Mouse (Mus musculus): Measurements from ENCODE around the gene Inpp5k. TPM values are rescaled to one million over a fixed set of nuclear protein-coding genes. Genes with fewer than 3 reads are reported as not detected.

Gene Inpp5k
- polyA plus RNA-seq, 1 experiment from 2014 or later, result 16.5 TPM

- Histone ChIP-seq H3K4me1 (peaks cover 71% of the 10 kb centered on the region), H3K27ac (replicated peaks) (peak overlapping the region; percentile 85), H3K9me3 (no peaks in the 10 kb centered on the region), H3K27me3 (replicated peaks; ENCODE audit: low read depth, poor library complexity, severe bottlenecking) (peaks cover 46% of the 10 kb centered on the region), H3K4me3 (peak overlapping the region; percentile 73), H3K36me3 (replicated peaks) (0 out of 2 replicates have a peak, but pooled peaks cover 2% of the 10 kb centered on the region)
- under 1% methylated on average over 54 of the region's 54 CpGs for WGBS
- DNase-seq (ENCODE audit: low spot score), result peak; percentile 76
Measured at GRCm38 (mm10) chr11:75651426-75652221, 20.8 kb downstream of the Inpp5k start.

DNA sequence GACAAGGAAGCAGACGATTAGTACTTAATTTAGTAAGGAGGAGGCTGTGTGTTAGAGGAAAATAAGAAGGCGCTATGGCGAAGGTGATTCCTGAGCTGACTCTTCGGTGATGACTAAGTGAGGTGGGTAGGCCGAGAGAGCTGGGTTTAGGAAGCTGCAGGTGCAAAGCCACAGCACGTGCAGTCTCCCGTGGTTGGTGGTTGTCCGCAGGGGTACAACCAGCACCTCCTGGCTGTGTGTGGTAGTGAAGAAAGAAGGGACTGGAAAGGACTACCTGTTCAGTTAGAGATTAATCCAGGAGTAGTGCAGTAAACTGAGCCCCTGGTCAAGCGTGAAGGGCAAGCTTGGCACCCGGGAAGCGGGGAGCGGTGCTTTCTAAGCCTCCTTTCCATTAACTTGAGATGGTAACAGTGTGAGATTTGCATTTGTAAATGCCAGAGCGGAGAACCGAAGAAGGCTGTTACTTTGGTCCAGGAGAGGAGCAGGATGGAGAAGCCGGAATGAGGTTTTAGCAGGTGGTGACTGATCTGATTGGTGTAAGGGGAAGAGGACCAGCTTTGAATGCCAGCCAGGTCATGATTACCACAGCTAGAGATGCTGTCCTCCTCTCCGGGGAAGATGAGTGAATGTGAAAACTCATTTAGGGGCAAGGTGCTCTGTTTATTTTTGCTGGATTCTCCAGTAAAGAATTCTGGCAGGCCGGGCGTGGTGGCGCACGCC lies 21.6 kb downstream of the Inpp5k start:
- peak overlapping the region; percentile 85; the same call in 1 of the 2 replicates for H3K27ac ChIP-seq (replicated peaks)

GRCm38 (mm10) chr11:75652942-75653684 lies 22.3 kb downstream of the Inpp5k start:
- H3K4me1 ChIP-seq, result peaks cover 73% of the 10 kb centered on the region
- H3K27me3 ChIP-seq (replicated peaks; ENCODE audit: low read depth, poor library complexity, severe bottlenecking), result peaks cover 54% of the 10 kb centered on the region
- 0 out of 2 replicates have a peak, but pooled peaks cover under 1% of the 10 kb centered on the region for H3K36me3 ChIP-seq (replicated peaks)
- peak; percentile 35 for DNase-seq (ENCODE audit: low spot score)
- H3K4me3 ChIP-seq, result peak overlapping the region; percentile 73
- H3K27ac ChIP-seq (replicated peaks), result peak overlapping the region; percentile 81; the same call in 1 of the 2 replicates
- H3K9me3 ChIP-seq, result no peaks in the 10 kb centered on the region
- 24% methylated on average over 14 of the region's 14 CpGs for WGBS

More for the DNA sequence above, 21.6 kb downstream of the Inpp5k start:
- WGBS, result 19% methylated on average over 20 of the region's 20 CpGs
- Histone ChIP-seq H3K36me3 (replicated peaks) (0 out of 2 replicates have a peak, but pooled peaks cover 2% of the 10 kb centered on the region), H3K27me3 (replicated peaks; ENCODE audit: low read depth, poor library complexity, severe bottlenecking) (peaks cover 53% of the 10 kb centered on the region), H3K4me1 (peaks cover 77% of the 10 kb centered on the region), H3K4me3 (peak overlapping the region; percentile 73), H3K9me3 (no peaks in the 10 kb centered on the region)
- DNase-seq (ENCODE audit: low spot score), result no peak

DNA sequence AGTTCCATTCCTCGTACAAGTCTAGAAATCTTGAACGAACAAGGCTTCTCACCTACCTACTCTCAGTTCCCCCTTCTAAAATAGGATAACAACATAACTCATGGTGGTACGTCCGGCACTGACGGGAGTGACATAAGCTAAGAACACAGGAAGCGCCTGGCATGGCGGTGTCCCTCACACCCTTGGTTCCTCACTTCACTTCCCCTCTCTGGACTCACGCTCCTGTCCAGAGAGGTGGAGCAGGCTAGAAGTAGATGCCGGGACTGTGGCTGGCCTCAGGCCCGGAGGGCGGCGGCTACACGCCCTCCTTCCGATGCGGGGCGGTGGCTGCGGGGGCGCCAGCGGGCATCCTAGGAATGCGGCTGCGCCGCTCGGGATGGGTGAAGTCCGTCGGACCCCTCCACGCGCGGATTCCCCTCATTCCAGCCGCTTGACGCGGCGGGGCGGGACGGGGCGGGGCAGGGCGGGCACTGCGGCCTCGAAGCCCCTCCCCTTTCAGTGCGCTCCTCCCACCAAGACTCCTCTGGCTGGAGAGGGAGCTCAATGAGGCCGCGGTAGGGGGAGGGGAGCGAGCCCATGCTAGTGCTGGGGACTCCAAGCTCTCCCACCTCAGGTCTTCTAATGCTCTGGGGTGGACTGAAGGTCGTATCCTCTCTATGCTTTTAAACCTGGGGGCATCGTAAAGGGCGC lies 23.1 kb downstream of the Inpp5k start:
- DNase-seq (ENCODE audit: low spot score), result peak; percentile 91
- WGBS, result under 1% methylated on average over 45 of the region's 45 CpGs
- Histone ChIP-seq H3K4me3 (peak overlapping the region; percentile 73), H3K4me1 (peaks cover 70% of the 10 kb centered on the region), H3K27me3 (replicated peaks; ENCODE audit: low read depth, poor library complexity, severe bottlenecking) (peaks cover 54% of the 10 kb centered on the region), H3K27ac (replicated peaks) (peak overlapping the region; percentile 81), H3K36me3 (replicated peaks) (0 out of 2 replicates have a peak, but pooled peaks cover 9% of the 10 kb centered on the region), H3K9me3 (no peaks in the 10 kb centered on the region)

DNA sequence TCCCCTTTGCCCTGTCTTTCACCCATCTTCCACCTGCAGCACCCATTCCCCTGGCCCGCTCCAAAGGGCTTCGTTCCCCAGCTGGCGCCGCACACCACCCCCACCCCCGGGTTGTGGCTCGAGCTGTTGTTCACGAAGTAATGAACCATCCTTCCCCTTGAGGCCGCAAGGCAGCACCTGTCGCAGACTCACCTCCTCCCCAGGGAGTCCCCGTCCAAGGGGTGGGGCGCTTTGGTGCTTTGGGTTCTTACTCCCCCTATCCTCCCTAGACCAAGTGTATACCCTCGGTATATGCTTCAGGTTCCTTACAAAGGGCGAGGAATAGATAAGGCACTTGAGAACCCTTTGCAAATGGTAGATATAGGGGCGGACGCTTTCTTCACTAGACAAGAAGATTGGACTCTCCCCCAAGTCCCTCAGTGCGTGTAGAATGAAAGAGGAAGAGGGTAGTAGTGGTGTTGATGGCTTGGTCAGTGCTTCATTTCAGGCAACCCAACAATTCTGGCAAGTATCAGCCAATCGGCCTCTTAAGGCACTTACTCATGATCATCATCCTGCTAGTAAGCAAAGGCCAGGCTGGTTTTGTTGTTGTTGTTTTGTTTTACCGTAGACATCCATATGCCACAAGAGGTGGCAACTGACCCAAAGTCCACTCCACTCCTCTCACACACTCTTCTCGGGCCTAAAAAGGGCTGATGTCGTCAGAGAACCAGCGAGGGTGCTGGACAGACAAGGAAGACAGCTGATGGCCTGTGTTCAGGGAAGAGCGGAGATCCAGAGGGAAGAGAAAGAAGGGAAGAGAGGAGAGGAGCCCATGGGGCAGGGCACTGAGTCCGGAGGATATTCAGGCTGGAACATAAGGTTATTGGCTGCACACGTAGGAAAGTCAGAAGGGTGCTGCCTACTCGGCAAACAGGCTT lies 23.9 kb downstream of the Inpp5k start:
- WGBS, result 35% methylated on average over 25 of the region's 25 CpGs
- DNase-seq (ENCODE audit: low spot score), result no peak
- H3K9me3 ChIP-seq, result no peaks in the 10 kb centered on the region
- H3K4me1 ChIP-seq, result peaks cover 70% of the 10 kb centered on the region
- H3K27me3 ChIP-seq (replicated peaks; ENCODE audit: low read depth, poor library complexity, severe bottlenecking), result peaks cover 54% of the 10 kb centered on the region
- H3K4me3 ChIP-seq, result peak overlapping the region; percentile 73
- H3K27ac ChIP-seq (replicated peaks), result peak overlapping the region; percentile 81
- H3K36me3 ChIP-seq (replicated peaks), result peaks cover 11% of the 10 kb centered on the region

DNA sequence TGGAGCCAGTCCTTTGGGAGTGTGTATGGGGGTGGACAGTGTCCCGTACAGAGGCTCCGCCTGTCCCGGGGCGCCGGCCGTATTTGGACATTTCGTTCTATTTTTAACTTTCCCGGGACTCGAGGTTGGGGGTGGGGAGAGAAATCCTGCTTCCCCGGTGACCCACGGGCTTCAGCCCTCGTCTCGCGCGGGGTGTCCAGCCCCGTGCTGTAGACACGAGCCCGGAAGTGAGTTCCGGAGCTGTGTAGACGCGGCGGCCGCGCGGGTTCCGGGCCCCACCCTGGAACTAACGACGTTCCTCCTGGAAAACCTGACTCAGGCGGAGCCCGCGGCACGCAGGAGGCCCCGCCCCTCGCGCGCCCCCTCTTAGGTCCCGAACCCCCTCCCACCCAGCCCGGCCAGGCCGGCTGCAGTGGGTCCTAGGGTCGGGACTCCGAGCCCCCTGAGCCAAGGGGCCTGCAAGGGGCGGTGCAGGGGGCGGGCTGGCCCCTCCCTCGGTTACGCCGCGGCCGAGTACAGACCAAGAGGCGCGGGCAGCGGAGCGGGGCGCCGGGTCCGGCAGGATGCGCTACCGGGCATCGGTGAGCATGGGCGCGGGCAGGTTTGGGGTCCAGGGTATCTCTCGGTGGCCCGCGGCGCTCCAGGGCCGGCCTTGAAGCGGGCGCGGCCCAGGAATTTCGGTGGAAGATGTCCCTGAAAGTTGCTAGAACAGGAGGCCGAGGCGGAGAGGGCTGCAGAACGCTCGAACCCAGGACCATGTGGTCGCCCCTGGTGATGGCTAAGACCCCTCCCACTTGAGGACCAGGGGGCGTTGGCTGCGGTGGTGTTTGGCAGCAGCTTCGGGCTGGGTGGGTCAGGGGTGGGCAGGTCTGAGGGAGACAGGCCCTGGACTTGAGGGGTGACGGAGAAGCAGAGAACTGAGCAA lies 25.1 kb downstream of the Inpp5k start:
- peak; percentile 79 for DNase-seq (ENCODE audit: low spot score)
- 2% methylated on average over 78 of the region's 78 CpGs for WGBS
- H3K27me3 ChIP-seq (replicated peaks; ENCODE audit: low read depth, poor library complexity, severe bottlenecking), result peaks cover 54% of the 10 kb centered on the region
- H3K36me3 ChIP-seq (replicated peaks), result peaks cover 22% of the 10 kb centered on the region
- H3K4me1 ChIP-seq, result peaks cover 62% of the 10 kb centered on the region
- H3K27ac ChIP-seq (replicated peaks), result peak overlapping the region; percentile 81
- H3K4me3 ChIP-seq, result peak overlapping the region; percentile 69
- H3K9me3 ChIP-seq, result no peaks in the 10 kb centered on the region

- H3K36me3 ChIP-seq (replicated peaks), result peaks cover 33% of the 10 kb centered on the region
- 64% methylated on average over 19 of the region's 20 CpGs for WGBS
- peak overlapping the region; percentile 81 for H3K27ac ChIP-seq (replicated peaks)
- H3K27me3 ChIP-seq (replicated peaks; ENCODE audit: low read depth, poor library complexity, severe bottlenecking), result peaks cover 53% of the 10 kb centered on the region
- H3K4me3 ChIP-seq, result peak overlapping the region; percentile 69
- peaks cover 52% of the 10 kb centered on the region for H3K4me1 ChIP-seq
- DNase-seq (ENCODE audit: low spot score), result no peak
- no peaks in the 10 kb centered on the region for H3K9me3 ChIP-seq
Measured at GRCm38 (mm10) chr11:75656621-75657590, 26.1 kb downstream of the Inpp5k start.

GRCm38 (mm10) chr11:75657841-75658240 lies 27.1 kb downstream of the Inpp5k start:
- peaks cover 42% of the 10 kb centered on the region for H3K36me3 ChIP-seq (replicated peaks)
- peaks cover 44% of the 10 kb centered on the region for H3K27me3 ChIP-seq (replicated peaks; ENCODE audit: low read depth, poor library complexity, severe bottlenecking)
- no peak overlapping the region for H3K27ac ChIP-seq (replicated peaks)
- no peak for DNase-seq (ENCODE audit: low spot score)
- no peaks in the 10 kb centered on the region for H3K9me3 ChIP-seq
- H3K4me3 ChIP-seq, result no peak overlapping the region
- peaks cover 44% of the 10 kb centered on the region for H3K4me1 ChIP-seq

- no peak for DNase-seq (ENCODE audit: low spot score)
- peaks cover 45% of the 10 kb centered on the region for H3K36me3 ChIP-seq (replicated peaks)
- peaks cover 40% of the 10 kb centered on the region for H3K4me1 ChIP-seq
- H3K9me3 ChIP-seq, result no peaks in the 10 kb centered on the region
- 94% methylated on average over 13 of the region's 13 CpGs for WGBS
- peaks cover 39% of the 10 kb centered on the region for H3K27me3 ChIP-seq (replicated peaks; ENCODE audit: low read depth, poor library complexity, severe bottlenecking)
- H3K27ac ChIP-seq (replicated peaks), result no peak overlapping the region
- H3K4me3 ChIP-seq, result no peak overlapping the region
Measured at GRCm38 (mm10) chr11:75658311-75658710, 27.5 kb downstream of the Inpp5k start.
